Mouse (Mus musculus): ENCODE measurements around the gene Gm37240.

Gene Gm37240

DNA sequence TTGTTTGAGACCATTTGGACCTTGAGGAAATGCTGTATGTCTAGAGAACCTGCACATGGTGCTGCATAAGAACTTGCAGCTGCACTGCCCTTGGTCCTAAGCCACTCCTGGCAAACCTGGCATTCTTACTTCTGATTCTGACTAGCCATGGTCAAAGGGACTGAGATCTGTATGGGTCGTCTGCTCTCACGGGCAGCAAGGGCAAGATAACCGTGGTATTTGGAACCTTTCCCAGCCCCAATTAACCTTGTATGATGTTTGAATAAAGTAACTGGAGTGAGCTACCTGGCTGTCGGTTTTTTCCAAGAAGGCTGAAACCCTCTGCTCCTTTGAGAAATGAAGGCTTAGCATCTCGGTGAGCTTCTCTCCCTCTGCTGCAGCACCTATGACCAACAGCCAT, 8.4 kb downstream of the Gm37240 start:
- in situ Hi-C loops (cut with MboI, MseI) = no loop called here

- in situ Hi-C loops (cut with MboI, MseI) = no loop called here
Observed at GRCm38 (mm10) chr3:85863996-85864395, 23.3 kb downstream of the Gm37240 start.

DNA sequence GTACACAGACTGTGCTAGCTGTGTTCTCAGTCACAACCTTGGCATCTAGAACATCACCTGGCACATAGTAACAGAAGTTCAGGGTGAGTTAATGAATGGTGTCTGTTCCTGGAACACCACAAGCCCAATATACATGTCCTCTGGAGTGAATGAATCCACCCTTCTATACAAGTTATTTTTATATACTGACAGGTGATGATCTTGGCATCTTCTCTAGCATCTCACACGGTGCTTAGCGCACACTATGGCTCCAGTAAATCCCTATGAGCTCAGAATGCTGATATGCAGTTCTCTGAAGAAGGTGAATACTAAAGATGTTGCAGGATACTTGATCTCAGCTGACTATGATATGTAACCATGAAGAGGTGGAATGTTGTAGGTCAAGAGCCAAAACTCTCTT, 24.4 kb downstream of the Gm37240 start:
- in situ Hi-C loops (cut with MboI, MseI) = no loop called here

DNA sequence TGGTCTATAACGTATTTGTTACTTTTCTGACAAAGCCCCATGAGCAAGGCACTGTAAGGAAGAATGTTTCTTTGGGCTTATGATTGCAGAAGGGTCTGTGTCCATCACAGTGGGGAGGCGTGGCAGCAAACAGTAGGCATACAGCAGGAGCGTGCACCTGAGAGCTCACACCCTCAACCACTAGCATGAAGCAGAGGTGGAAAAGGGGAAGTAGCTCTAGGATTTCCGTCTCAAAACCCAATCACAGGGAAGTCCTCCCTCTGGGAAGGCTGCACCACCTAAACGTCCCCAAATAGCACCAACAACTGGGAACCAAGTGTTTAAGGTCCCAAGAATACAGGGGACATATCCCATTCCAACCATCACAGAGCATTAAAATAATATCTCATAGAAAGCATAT, 26.3 kb downstream of the Gm37240 start:
- in situ Hi-C loops (cut with MboI, MseI) = no loop called here

DNA sequence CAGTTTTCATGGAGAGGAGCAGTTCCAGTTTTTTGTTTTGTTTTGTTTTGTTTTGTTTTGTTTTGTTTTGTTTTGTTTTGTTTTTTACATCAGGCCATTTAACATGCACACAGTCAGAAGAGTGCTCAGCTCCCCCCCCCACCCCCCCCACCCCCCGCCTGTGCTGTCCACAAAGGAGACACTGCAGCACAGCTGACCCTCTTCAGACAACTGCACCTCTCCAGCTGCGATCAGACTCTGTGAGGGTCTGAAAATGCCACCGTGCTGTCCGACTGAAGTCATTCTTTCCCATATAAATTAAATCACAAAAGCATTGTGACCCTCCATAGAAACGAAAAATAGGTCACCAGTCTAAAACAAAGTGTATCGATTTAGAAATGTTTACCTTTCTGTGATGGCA, 28.0 kb downstream of the Gm37240 start:
- in situ Hi-C loops (cut with MboI, MseI) = no loop called here

- in situ Hi-C loops (cut with MboI, MseI) = no loop called here
Observed at GRCm38 (mm10) chr3:85858140-85859135, 28.9 kb downstream of the Gm37240 start.

- in situ Hi-C loops (cut with MboI, MseI) = no loop called here
Observed at GRCm38 (mm10) chr3:85857083-85857482, 30.2 kb downstream of the Gm37240 start.

DNA sequence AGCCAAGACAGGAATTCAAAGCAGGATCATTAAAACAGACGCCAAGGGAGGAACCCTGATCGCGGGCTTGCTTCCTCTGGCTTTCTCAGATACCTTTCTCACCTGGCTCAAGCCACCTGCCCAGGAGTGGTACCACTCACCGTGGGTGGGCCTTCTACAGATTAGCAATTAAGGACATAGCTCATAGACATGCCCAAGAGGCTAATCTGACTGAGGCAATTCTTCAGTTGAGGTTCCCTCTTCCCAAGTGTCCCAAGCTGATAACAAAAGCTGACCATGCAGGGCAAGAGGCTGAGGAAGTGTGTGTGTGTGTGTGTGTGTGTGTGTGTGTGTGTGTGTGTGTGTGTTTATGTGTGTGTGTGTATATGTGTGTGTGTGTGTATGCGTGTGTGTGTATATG, 31.4 kb downstream of the Gm37240 start:
- in situ Hi-C loops (cut with MboI, MseI) = no loop called here

GRCm38 (mm10) chr3:85855043-85855442, 32.3 kb downstream of the Gm37240 start:
- in situ Hi-C loops (cut with MboI, MseI) = no loop called here

DNA sequence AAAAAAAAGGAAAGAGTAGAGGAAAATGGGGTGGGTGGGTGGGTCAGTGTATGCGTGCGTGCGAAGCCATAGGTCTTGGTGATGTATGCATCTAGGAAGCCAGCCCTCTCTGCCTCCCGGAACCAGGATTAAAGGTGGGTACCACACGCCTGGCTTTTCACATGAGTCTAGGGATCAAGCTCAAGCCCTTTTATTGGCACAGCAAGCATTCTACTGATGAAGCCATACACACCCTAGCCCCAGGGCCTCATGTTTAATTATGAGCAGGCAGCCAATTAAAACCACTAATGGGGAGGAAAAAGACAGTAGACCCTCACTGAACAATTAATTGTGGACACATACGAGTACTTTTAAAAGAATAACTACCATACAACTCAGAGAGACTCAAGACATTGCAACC, 33.2 kb downstream of the Gm37240 start:
- in situ Hi-C loops (cut with MboI, MseI) = no loop called here

GRCm38 (mm10) chr3:85853715-85854114, 33.6 kb downstream of the Gm37240 start:
- in situ Hi-C loops (cut with MboI, MseI) = no loop called here

GRCm38 (mm10) chr3:85850079-85850478, 37.2 kb downstream of the Gm37240 start:
- in situ Hi-C loops (cut with MboI, MseI) = no loop called here

DNA sequence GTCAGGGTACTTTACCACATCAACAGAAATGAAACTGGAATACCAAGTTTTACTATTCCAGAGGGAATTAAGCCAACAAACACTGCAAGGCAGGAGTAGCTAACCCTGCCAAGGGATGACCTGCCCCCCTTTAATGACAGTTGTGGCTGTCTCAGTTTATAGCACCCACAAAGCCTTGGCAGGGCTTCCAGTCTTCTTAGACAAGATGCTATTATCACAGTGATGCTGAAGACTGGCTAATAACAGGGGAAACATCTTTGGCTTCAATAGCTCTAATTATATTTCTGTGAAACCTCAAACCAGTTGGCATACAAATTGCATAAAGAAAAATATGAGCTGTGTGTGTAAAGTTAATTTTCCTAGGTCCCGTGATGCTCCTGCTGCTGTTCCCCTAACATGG, 41.0 kb downstream of the Gm37240 start:
- in situ Hi-C loops (cut with MboI, MseI) = no loop called here

GRCm38 (mm10) chr3:85845341-85845740, 42.0 kb downstream of the Gm37240 start:
- in situ Hi-C loops (cut with MboI, MseI) = no loop called here

DNA sequence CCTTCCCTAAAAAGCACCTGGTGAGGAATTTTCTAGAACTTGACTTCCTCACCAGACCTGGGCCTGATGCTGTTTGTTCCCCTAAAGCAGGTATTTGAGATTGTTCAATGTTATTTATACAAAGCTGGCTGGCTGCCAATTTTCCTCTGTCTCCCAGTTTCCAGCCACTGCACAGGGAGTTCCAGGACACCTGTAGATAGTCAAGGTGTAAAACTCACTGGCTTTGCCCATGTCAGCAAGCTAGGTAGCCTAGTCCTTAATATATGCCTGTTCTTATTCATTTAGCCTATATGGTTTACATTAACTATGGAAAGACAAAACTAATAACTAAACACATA, 44.5 kb downstream of the Gm37240 start:
- in situ Hi-C loops (cut with MboI, MseI) = no loop called here

GRCm38 (mm10) chr3:85842177-85842880, 45.0 kb downstream of the Gm37240 start:
- in situ Hi-C loops (cut with MboI, MseI) = no loop called here

DNA sequence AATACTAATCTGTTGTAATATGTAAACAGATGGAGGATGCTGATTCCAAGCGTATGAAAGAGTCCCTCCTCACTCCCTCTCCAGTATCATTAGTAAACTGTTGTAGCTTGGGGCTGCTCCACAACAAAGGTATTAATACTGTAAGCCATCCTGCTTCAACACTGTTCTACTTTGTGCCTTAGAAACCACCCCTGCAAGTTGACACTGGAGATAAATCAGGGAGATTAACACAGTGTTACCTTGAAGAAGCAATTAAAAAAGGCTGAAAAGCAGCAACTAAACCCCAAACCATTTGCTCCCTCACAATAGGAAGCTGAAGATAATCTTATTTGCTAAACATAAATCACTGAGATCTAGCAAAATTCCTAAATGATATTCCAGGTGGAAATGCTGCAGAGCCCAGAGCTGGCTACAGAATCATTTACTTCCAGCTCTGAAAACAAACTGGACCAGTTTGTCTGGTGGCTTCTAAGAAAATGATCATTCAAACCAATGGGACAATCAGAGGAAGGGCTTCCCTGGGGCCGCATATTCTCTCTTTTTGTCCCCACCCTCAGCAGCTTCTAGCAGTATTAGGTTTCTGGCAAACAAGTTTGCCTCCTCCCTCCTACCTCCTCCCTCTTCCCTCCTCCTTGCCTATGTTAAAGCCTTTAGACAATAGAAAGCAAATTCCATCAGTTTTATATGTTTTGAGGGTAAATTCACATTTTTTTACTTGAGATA, 45.7 kb downstream of the Gm37240 start:
- in situ Hi-C loops (cut with MboI, MseI) = no loop called here

DNA sequence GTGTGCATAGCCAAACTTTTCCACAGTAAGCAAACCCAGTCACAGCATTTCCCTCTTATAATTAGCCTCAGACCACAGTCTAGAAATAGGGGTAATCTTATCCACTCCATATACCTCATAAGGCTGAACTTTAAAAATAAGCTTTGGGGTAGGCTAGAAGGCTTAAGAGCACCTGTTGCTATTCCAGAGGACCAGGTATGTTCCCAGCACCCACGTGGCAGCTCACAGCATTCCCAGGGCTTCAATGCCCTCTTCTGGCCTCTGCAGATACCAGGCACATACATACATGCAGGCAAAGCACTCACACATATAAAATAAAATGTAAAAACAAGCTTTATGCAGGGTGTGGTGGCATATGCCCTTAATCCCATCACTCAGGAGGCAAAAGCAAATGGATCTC, 53.7 kb downstream of the Gm37240 start:
- in situ Hi-C loops (cut with MboI, MseI) = no loop called here

GRCm38 (mm10) chr3:85832490-85833155, 54.7 kb downstream of the Gm37240 start:
- in situ Hi-C loops (cut with MboI, MseI) = no loop called here

- in situ Hi-C loops (cut with MboI, MseI) = no loop called here
Observed at GRCm38 (mm10) chr3:85831785-85832184, 55.5 kb downstream of the Gm37240 start.

DNA sequence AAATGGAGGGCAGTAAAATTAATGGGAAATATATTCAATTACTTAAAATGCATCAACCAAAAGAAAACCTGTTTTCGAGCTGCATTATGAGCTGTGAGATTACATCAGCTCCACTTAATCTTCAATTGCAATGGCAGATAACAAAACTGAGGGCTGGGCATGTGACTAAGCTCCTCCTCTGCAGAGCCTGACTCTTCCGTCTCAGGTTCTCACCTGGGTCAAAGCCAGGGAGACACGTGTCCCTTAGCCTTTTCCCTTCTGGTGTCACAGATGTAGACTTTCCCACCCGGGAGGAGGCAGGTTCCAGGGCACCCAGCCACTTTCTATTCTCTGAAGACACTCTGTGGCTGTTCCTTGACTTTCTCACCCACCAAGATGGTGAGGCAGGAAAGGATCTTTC, 58.3 kb downstream of the Gm37240 start:
- in situ Hi-C loops (cut with MboI, MseI) = no loop called here

GRCm38 (mm10) chr3:85827815-85828214, 59.5 kb downstream of the Gm37240 start:
- in situ Hi-C loops (cut with MboI, MseI) = no loop called here
